Mouse (Mus musculus) CD4-positive, CD25-positive, alpha-beta regulatory T cell, adult 4 months (primary cell): ENCODE data around the gene Tnfrsf1b. TPM values are rescaled to one million over a fixed set of nuclear protein-coding genes. Genes with fewer than 3 reads are reported as not detected.

Experiments used
- ATAC-seq: one replicate; pipeline ENCODE4 v1.8.0; 2017
- polyA plus RNA-seq, 2 experiments: library from polyadenylated mRNA; unstranded; fragments of 100-300 nt; shearing (Covaris generic); gene quantifications; one replicate each; pipeline ENCODE4 v1.2.1; 2017

The Tnfrsf1b gene
- polyA plus RNA-seq, result 100 to 1,000 TPM; 115 to 174 TPM

DNA sequence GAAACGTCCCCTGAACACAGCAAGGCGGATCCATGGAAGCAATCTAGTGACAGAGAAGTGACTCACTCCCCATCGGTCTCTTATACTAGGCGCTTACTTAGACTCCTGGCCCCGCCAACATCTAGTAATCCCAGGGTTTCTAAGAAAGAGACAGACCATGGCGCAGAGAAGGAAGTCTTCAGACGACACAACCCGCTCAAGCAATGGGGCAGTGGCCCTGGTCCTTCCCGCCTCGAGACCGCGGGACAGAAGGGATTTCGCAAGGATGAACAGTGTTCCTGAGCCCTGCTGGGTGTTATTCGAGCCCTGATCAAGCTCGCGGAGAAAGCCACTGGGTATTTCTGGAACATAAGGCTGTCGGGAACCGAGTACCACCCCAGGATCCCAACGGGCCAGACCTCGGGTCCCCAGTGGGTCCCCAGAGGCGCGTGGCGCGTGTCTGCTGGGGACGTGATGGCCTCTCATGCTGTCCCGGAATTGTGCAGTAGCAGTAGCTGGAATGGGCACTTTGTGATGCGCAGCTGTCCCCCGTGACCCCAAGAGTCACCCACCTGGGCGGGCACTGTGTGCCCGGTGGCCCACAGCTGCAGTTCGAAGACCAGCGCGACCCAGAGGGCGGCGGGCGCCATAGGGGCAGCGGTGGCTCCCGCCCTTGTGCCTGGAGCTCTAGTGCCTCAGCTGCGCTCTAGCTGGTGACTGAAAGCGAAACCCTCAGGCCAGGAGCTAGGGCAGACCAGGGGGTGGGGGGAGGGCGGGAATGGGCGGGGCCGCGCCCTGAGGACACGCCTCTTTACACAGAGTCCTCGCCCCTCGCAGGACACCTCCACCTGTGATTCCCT lies at the start of gene Tnfrsf1b:
TSS of gene Tnfrsf1b (minus strand) at position 698 of the 839 bp plus-strand sequence.
- peak; percentile 58 for ATAC-seq

DNA sequence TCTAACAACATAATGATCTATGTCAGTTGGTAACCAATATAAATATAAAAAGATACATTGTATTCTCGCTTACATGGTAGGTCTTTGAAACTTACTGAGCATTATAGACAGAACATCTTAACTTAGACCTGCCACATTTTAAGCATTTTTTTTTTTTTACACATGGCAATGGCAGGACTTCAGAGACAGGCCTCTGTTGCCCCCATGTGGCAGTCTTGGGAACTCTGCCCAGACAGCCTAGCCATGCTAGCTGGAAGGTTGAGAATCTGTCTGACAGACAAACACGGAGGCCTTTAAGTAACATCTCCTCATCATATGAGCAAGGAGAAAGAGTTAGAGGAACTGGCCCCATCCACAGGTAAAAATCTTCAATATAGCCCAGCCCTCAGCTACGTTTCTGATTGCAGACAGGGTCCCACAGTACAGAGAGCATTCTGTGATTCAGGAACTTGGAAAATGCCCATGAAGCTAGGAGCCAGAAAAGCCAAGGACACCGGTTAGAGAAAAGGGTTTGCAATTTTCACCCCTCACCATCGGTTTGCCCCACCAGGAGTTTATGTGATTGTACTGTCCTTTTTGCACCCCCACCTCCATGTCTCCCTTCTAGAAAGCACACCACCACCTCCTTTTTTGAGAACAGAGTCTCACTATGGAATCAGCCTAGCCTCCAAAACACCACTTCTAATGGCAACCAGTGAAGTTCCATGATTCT lies 49.1 kb upstream of the Tnfrsf1b start:
- ATAC-seq, result peak; percentile 64

GRCm38 (mm10) chr4:145294588-145294987 lies 47.9 kb upstream of the Tnfrsf1b start:
- no peak for ATAC-seq

- ATAC-seq, result peak; percentile 74
These were observed 39.9 kb upstream of the Tnfrsf1b start for GRCm38 (mm10) chr4:145286369-145287120.

- ATAC-seq, result peak; percentile 48
These were observed 38.0 kb upstream of the Tnfrsf1b start for GRCm38 (mm10) chr4:145284675-145285074.

- ATAC-seq, result peak; percentile 71
These were observed 36.8 kb upstream of the Tnfrsf1b start for GRCm38 (mm10) chr4:145283441-145283840.

GRCm38 (mm10) chr4:145280966-145281365 lies 34.3 kb upstream of the Tnfrsf1b start:
- no peak for ATAC-seq

DNA sequence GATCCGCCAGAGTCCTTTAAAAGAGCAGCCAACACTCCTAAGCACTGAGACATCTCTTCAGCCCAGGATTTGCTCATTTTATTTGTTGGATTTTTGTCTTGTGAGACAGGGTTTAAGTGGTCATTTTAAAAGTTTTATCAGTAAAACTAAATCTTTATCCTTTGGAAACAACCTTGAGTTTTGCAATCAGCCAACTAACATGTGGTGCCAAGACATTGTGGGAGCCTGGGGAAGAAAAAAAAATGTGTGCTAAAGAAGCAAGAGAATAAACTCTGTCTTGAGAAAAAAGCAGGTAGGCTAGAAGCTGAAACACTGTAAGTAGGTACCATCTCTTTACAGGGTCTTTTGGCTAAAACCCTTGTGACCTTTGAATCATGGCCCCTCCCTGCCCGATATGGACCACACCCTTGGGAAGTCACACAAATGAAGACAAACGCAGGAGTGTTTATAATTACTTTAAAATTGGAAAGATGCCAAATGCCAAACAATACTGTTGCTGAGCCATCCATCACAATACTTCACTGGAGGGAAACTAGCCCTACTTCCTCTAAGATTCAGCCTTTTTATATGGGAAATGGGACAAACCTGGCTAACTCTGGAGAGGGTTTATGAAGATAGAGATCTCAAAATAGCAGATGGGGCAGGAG lies 32.2 kb upstream of the Tnfrsf1b start:
- ATAC-seq, result no peak

DNA sequence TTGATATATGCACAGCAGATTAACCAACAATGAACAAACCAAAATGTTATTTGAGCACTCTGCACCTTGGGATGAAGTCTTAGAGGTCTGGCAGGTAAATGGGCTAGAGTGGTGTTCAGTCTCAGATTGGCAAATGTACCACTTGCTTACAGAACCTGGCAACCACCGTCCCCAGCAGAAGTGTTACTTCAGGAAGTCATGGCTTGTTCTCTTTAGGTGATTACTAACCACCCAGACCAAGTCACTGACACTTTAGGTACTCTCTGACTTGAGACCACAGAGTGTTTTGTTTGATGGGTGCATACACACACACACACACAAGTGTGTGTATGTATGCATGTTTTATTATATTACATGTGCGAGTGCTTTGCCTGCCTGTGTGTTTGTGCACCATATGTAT lies 31.6 kb upstream of the Tnfrsf1b start:
- ATAC-seq, result no peak

- ATAC-seq, result no peak
These were observed 29.9 kb upstream of the Tnfrsf1b start for GRCm38 (mm10) chr4:145276368-145277249.

GRCm38 (mm10) chr4:145274887-145275286 lies 28.2 kb upstream of the Tnfrsf1b start:
- peak; percentile 74 for ATAC-seq

- no peak for ATAC-seq
These were observed 27.3 kb upstream of the Tnfrsf1b start for GRCm38 (mm10) chr4:145273923-145274322.

GRCm38 (mm10) chr4:145272763-145273162 lies 26.1 kb upstream of the Tnfrsf1b start:
- ATAC-seq, result no peak

GRCm38 (mm10) chr4:145271634-145272033 lies 25.0 kb upstream of the Tnfrsf1b start:
- no peak for ATAC-seq

DNA sequence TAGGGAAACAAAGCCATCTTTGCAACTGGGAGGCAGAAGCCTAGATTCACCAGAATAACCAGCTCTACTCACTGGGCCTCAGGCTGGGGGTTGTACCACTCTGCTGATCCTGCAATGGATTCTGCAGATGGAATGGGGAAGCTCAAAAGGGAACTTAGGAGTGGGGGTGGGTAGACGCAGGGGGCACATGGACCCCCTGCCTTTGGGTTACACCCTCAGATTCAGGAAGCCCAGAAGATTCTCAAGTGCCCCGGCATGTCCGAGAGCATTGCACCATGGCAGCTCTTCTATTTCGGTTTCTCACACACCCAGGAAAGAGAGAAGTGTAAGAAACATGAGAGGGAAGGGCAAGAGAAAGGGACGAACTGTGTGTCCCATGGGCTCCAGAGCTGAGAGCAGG lies 23.5 kb upstream of the Tnfrsf1b start:
- ATAC-seq, result no peak

GRCm38 (mm10) chr4:145267631-145268110 lies 21.0 kb upstream of the Tnfrsf1b start:
- no peak for ATAC-seq

DNA sequence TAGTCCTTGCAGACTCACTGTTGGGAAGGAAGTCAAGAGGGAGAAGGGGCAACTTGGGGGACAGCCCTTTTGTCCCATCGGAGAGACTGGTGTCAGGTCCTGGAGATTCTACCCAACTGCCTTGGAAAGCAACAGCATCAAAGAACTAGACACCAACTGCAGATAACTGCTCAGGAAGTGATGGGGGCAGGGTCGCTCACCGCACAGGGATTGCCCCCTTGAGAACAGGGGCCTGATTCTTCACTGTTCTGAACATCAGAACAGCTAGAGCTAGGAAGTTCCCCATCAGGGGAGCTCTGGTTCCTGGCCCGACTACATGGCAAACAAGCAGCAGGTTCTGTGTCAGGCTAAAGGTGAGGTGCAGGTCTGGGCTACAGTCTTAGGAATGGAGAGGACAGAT lies 19.8 kb upstream of the Tnfrsf1b start:
- peak; percentile 76 for ATAC-seq

DNA sequence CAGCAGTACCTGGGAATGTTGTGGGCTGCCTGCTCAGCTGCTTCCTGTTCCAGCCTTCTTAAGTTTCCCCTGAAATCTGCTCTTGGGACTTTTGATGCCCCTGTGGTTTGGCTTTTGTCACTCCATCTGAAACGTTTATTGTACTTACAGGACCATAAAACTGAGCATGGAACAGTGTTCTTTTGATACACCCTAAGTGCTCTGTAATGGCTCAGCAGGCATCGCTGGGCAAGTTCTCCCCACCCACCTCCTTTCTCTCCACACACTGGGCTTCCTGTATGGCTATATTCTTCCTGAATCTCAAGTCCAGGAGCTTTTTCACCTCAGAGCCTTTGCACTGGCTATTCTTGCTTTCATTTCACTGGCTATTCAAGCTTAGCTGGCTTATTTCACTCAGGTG lies 18.1 kb upstream of the Tnfrsf1b start:
- ATAC-seq, result peak; percentile 4

DNA sequence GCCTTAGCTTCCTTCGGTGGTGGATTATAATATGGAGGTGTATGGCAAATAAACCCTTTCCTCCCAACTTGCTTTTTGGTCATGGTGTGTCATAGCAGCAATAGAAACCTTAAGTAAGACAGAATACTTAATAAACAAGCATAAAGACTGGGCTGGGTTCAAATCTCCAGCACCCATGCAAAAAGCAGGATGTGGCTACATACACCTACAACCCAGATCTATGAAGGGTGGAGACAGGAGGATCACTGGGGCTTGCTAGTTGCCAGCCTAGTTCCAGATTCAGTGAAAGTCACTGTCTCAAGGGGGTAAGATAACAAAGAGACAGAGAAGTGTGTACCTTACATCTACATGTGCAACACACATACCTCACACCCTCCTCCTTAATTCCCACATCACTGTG lies 16.9 kb upstream of the Tnfrsf1b start:
- ATAC-seq, result peak; percentile 46

DNA sequence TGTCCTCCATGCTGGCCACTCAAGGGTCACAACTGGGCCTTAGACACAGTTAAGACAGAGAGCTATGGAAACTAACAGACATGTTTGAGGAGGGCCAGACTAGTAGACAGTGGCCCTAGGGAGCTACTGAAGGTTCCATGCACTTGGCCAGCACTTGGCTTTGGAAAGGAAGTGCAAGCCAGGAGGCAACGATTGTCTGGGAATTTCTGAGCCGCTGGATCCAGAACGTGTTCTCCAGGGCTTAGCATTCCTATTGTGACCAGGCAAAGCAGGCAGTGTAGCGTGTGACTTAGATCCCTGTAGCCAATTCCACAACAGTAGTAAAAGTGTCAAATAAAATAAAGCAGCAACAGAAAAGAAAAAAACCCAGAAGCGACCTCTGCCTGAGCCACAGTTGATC lies 14.1 kb upstream of the Tnfrsf1b start:
- ATAC-seq, result no peak

DNA sequence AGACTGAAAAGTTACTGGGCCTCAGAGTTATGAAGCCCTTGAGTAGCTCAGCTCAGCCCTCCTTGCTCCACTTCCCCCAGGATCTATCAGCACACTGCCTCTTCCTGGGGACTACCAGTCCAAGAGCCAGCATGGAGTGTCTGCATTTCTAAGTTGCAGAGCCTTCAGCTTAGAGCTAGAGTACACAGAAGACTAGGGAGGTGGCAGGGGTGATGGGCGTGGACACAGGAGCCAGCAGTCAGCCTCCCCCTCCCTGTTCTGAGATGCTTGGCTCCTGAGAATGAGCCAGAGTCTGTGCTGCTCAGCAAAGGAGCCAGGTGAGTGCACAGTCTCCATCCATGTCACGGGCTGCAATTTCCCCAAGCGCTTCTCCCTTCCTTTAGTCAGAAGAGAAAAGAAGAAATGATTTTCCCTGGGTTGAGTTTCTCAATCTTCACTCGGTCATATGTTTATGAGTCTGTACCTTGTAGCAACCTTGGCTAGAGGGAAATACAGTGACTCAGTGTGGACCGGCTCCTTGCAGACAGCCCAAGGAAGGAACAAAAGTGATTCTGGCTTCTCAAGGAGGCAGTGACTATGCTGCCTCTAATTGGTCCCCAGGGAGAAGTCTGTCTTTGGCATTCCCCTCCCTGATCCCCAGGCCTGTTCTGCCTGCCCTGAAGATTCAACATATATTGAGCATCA lies 11.2 kb upstream of the Tnfrsf1b start:
- ATAC-seq, result no peak
